Mouse (Mus musculus) cortical plate, adult 2 months (tissue): ENCODE data around the gene Iqsec1. TPM values are rescaled to one million over a fixed set of nuclear protein-coding genes. Genes with fewer than 3 reads are reported as not detected.
A peak's percentile ranks its signal among the peaks of the same experiment; 100 is the strongest.

Source experiments
- H3K27ac ChIP-seq: fragments of 200-500 bp; 2 replicates; pipeline ENCODE4 v1.5.1; 2012; ENCODE audit warnings: low read length, control low read depth, inconsistent platforms; ENCODE audit not compliant: insufficient read depth
- H3K4me1 ChIP-seq: fragments of 200-500 bp; 2 replicates; pipeline ENCODE4 v1.6.1; 2011; ENCODE audit warnings: low read length; ENCODE audit not compliant: control insufficient read depth, insufficient read depth
- H3K4me3 ChIP-seq: fragments of 200-500 bp; 2 replicates; pipeline ENCODE4 v1.5.1; 2011; ENCODE audit warnings: mild to moderate bottlenecking, low read length, control low read depth; ENCODE audit not compliant: insufficient read depth
- CTCF ChIP-seq: fragments of 200-500 bp; IDR thresholded peaks from 2 replicates; pipeline ENCODE4 v1.5.1; 2011; ENCODE audit warnings: mild to moderate bottlenecking, control low read depth, low read length; ENCODE audit not compliant: insufficient read depth; ENCODE audit errors: extremely low read depth
- POLR2A ChIP-seq: fragments of 200-500 bp; IDR thresholded peaks from 2 replicates; pipeline ENCODE4 v1.6.1; 2011; ENCODE audit warnings: mild to moderate bottlenecking, low read length, control low read depth; ENCODE audit not compliant: insufficient read depth; ENCODE audit errors: extremely low read depth
- polyA plus RNA-seq: library from polyadenylated mRNA; depleted of rRNA; stranded (reverse); fragments of >200 nt; gene quantifications from 2 replicates; pipeline ENCODE4 v1.2.3, GENCODE M21; 2012

Gene Iqsec1
- polyA plus RNA-seq, 1 experiment = 186 TPM

GRCm38 (mm10) chr6:90763959-90764591 is 224.4 kb downstream of the Iqsec1 start:
- Histone ChIP-seq H3K4me1 (peaks cover 3% of the 10 kb centered on the region; the same call in 1 of the 2 replicates), H3K27ac (0 out of 2 replicates have a peak overlapping the region, but pooled peaks have one; percentile 0), H3K4me3 (no peak overlapping the region)
- no peak for TF ChIP-seq CTCF
- no peak for TF ChIP-seq POLR2A

- H3K4me1 ChIP-seq = peaks cover 3% of the 10 kb centered on the region; the same call in 1 of the 2 replicates
- no peak overlapping the region for H3K4me3 ChIP-seq
- no peak overlapping the region for H3K27ac ChIP-seq
- TF ChIP-seq POLR2A = no peak
- no peak for TF ChIP-seq CTCF
Observed at GRCm38 (mm10) chr6:90763295-90763694, 225.2 kb downstream of the Iqsec1 start.

GRCm38 (mm10) chr6:90762120-90762736 is 226.3 kb downstream of the Iqsec1 start:
- Histone ChIP-seq H3K4me3 (no peak overlapping the region), H3K27ac (no peak overlapping the region), H3K4me1 (peaks cover 3% of the 10 kb centered on the region; the same call in 1 of the 2 replicates)
- TF ChIP-seq CTCF = no peak
- TF ChIP-seq POLR2A = no peak

GRCm38 (mm10) chr6:90761301-90762056 is 227.0 kb downstream of the Iqsec1 start:
- Histone ChIP-seq H3K4me1 (peaks cover 3% of the 10 kb centered on the region; the same call in 1 of the 2 replicates), H3K27ac (no peak overlapping the region), H3K4me3 (no peak overlapping the region)
- TF ChIP-seq CTCF (no peak), POLR2A (no peak)

- H3K27ac ChIP-seq = no peak overlapping the region
- TF ChIP-seq CTCF = no peak
- no peak for TF ChIP-seq POLR2A
- peaks cover 3% of the 10 kb centered on the region; the same call in 1 of the 2 replicates for H3K4me1 ChIP-seq
- no peak overlapping the region for H3K4me3 ChIP-seq
Observed at GRCm38 (mm10) chr6:90760886-90761285, 227.6 kb downstream of the Iqsec1 start.

GRCm38 (mm10) chr6:90759754-90760153 is 228.7 kb downstream of the Iqsec1 start:
- TF ChIP-seq CTCF (no peak), POLR2A (no peak)
- H3K4me3 ChIP-seq = no peak overlapping the region
- H3K27ac ChIP-seq = no peak overlapping the region
- peaks cover 3% of the 10 kb centered on the region; the same call in 1 of the 2 replicates for H3K4me1 ChIP-seq

GRCm38 (mm10) chr6:90758155-90758554 is 230.3 kb downstream of the Iqsec1 start:
- Histone ChIP-seq H3K4me3 (no peak overlapping the region), H3K27ac (no peak overlapping the region), H3K4me1 (peaks cover 1% of the 10 kb centered on the region; the same call in 1 of the 2 replicates)
- TF ChIP-seq CTCF = no peak
- TF ChIP-seq POLR2A = no peak

GRCm38 (mm10) chr6:90757427-90757883 is 231.0 kb downstream of the Iqsec1 start:
- Histone ChIP-seq H3K4me3 (no peak overlapping the region), H3K4me1 (peaks cover 1% of the 10 kb centered on the region; the same call in 1 of the 2 replicates), H3K27ac (no peak overlapping the region)
- TF ChIP-seq POLR2A = no peak
- TF ChIP-seq CTCF = no peak

GRCm38 (mm10) chr6:90756561-90756960 is 231.9 kb downstream of the Iqsec1 start:
- Histone ChIP-seq H3K27ac (no peak overlapping the region), H3K4me1 (no peaks in the 10 kb centered on the region), H3K4me3 (no peak overlapping the region)
- TF ChIP-seq CTCF (no peak), POLR2A (no peak)
